ENCODE assay signal across 9 mouse cellular contexts in genomic region chr13:112101421-112101756, GRCm38 (mm10).
DNase-seq lines count a peak whose midpoint lies in the region; ATAC-seq and TF ChIP-seq lines count a peak whose summit lies in the region.
"Had no signal": no experiment of that assay in that cellular context is flagged by ENCODE, and none has a peak within 500 bp of the region (broad histone marks: within the 10 kb centered on the region; RNA-seq: fewer than 3 reads in every experiment).

No protein-coding gene starts in this region.

- peak overlapping the region; percentile 79; the same call in 1 of the 2 replicates for H3K27ac ChIP-seq in layer of hippocampus, adult 2 months
- H3K27ac ChIP-seq in forebrain, embryonic 12.5 days = no peak overlapping the region
- H3K27ac ChIP-seq in limb, embryonic 10.5 days = no peak overlapping the region
- H3K27ac ChIP-seq in neural tube, embryonic 13.5 days (replicated peaks) = peak overlapping the region; percentile 86

- peak overlapping the region; percentile 57 for H3K4me3 ChIP-seq in layer of hippocampus, adult 2 months
- H3K4me3 ChIP-seq in forebrain, embryonic 12.5 days (replicated peaks) = peak overlapping the region; percentile 48
- peak overlapping the region; percentile 55 for H3K4me3 ChIP-seq in limb, embryonic 10.5 days
- peak overlapping the region; percentile 42 for H3K4me3 ChIP-seq in neural tube, embryonic 13.5 days

- no peak for DNase-seq in layer of hippocampus, adult 2 months (ENCODE audit: low spot score in 2 of 2)
- DNase-seq in layer of hippocampus, postnatal 25 days (ENCODE audit: extremely low spot score in 1 of 2, low spot score in 1 of 2) = no peak
- no peak for DNase-seq in limb, embryonic 10.5 days (ENCODE audit: low spot score)
- no peak for DNase-seq in ovary, adult 18-20 months (ENCODE audit: low spot score)
- DNase-seq in ovary, postnatal 36 days (ENCODE audit: low spot score) = no peak
- DNase-seq in embryo, embryonic 10 days (ENCODE audit: low spot score) = no peak

- 62% methylated on average over 5 of the region's 5 CpGs for WGBS in forebrain, embryonic 12.5 days
- WGBS in limb, embryonic 10.5 days = 56% methylated on average over 5 of the region's 5 CpGs
- WGBS in neural tube, embryonic 13.5 days = 29% methylated on average over 5 of the region's 5 CpGs

- no peaks in the 10 kb centered on the region for H3K9me3 ChIP-seq in forebrain, embryonic 12.5 days
- no peaks in the 10 kb centered on the region for H3K9me3 ChIP-seq in limb, embryonic 10.5 days (replicated peaks)
- no peaks in the 10 kb centered on the region for H3K9me3 ChIP-seq in neural tube, embryonic 13.5 days
- H3K9me3 ChIP-seq: G1E had no signal

- H3K9ac ChIP-seq in forebrain, embryonic 12.5 days = no peak overlapping the region
- peak overlapping the region; percentile 70 for H3K9ac ChIP-seq in neural tube, embryonic 13.5 days

- H3K4me1 ChIP-seq in forebrain, embryonic 12.5 days = peaks cover 14% of the 10 kb centered on the region; the same call in 1 of the 2 replicates
- peaks cover 20% of the 10 kb centered on the region for H3K4me1 ChIP-seq in limb, embryonic 10.5 days
- peaks cover 20% of the 10 kb centered on the region for H3K4me1 ChIP-seq in neural tube, embryonic 13.5 days (replicated peaks)

- peak overlapping the region; percentile 80 for H3K4me2 ChIP-seq in forebrain, embryonic 12.5 days
- peak overlapping the region; percentile 59 for H3K4me2 ChIP-seq in neural tube, embryonic 13.5 days

- no peak for TF ChIP-seq CTCF in layer of hippocampus, adult 2 months (conservative IDR thresholded peaks at IDR 0.05)

- 0 out of 2 replicates have a peak, but pooled peaks cover 4% of the 10 kb centered on the region for H3K27me3 ChIP-seq in forebrain, embryonic 12.5 days
- H3K27me3 ChIP-seq in limb, embryonic 10.5 days (ENCODE audit: low read depth, poor library complexity, severe bottlenecking) = no peaks in the 10 kb centered on the region
- H3K27me3 ChIP-seq in neural tube, embryonic 13.5 days = 0 out of 2 replicates have a peak, but pooled peaks cover 3% of the 10 kb centered on the region

- no peak for ATAC-seq in forebrain, embryonic 12.5 days (ENCODE audit: low FRiP score)
- ATAC-seq in neural tube, embryonic 13.5 days (ENCODE audit: low read depth) = peak; percentile 45

- no peaks in the 10 kb centered on the region for H3K36me3 ChIP-seq in forebrain, embryonic 12.5 days (replicated peaks)
- H3K36me3 ChIP-seq in limb, embryonic 10.5 days = no peaks in the 10 kb centered on the region
- H3K36me3 ChIP-seq in neural tube, embryonic 13.5 days = no peaks in the 10 kb centered on the region
- H3K36me3 ChIP-seq: G1E had no signal

Comparison
In these comparisons a context has a peak if more than half of its experiments do, and no peak if none do; other contexts are left out.
1. H3K27ac ChIP-seq: peak in layer of hippocampus, adult 2 months (single experiment) and neural tube, embryonic 13.5 days (single experiment); none in forebrain, embryonic 12.5 days (single experiment) and limb, embryonic 10.5 days (single experiment).
2. Peak in every context shown above with its lines, with median percentiles within 50 percentile points of each other: H3K4me3 ChIP-seq.